Mouse (Mus musculus) neural tube, embryonic 10.5 days (tissue): Measurements from ENCODE around the gene Ppp6r2.

Experiments
- DNase-seq: peaks from one replicate; pipeline ENCODE4 v3.0.0-alpha.2; 2017; ENCODE audit warnings: low spot score; ENCODE audit errors: extremely low spot score

The Ppp6r2 gene

GRCm38 (mm10) chr15:89249063-89249462 lies 37.7 kb downstream of the Ppp6r2 start:
- DNase-seq: no peak

GRCm38 (mm10) chr15:89255330-89255729 lies 44.0 kb downstream of the Ppp6r2 start:
- no peak for DNase-seq

- DNase-seq: no peak
Measured at GRCm38 (mm10) chr15:89258997-89259396, 47.6 kb downstream of the Ppp6r2 start.

- DNase-seq: no peak
Measured at GRCm38 (mm10) chr15:89264485-89264884, 53.1 kb downstream of the Ppp6r2 start.

GRCm38 (mm10) chr15:89275497-89275896 lies 64.1 kb downstream of the Ppp6r2 start:
- DNase-seq: no peak

- DNase-seq: no peak
Measured at GRCm38 (mm10) chr15:89277366-89277765, 66.0 kb downstream of the Ppp6r2 start.

GRCm38 (mm10) chr15:89282546-89282945 lies 71.2 kb downstream of the Ppp6r2 start:
- no peak for DNase-seq

GRCm38 (mm10) chr15:89284094-89284493 lies 72.7 kb downstream of the Ppp6r2 start:
- no peak for DNase-seq

GRCm38 (mm10) chr15:89285004-89285403 lies 73.7 kb downstream of the Ppp6r2 start:
- DNase-seq: no peak

GRCm38 (mm10) chr15:89285478-89285877 lies 74.1 kb downstream of the Ppp6r2 start:
- DNase-seq: no peak

GRCm38 (mm10) chr15:89286114-89286513 lies 74.8 kb downstream of the Ppp6r2 start:
- no peak for DNase-seq

GRCm38 (mm10) chr15:89286582-89286981 lies 75.2 kb downstream of the Ppp6r2 start:
- DNase-seq: no peak

GRCm38 (mm10) chr15:89288227-89288767 lies 76.9 kb downstream of the Ppp6r2 start:
- DNase-seq: no peak

- DNase-seq: no peak
Measured at GRCm38 (mm10) chr15:89289455-89289854, 78.1 kb downstream of the Ppp6r2 start.

- no peak for DNase-seq
Measured at GRCm38 (mm10) chr15:89291521-89291920, 80.2 kb downstream of the Ppp6r2 start.

GRCm38 (mm10) chr15:89292795-89293194 lies 81.4 kb downstream of the Ppp6r2 start:
- DNase-seq: no peak

- no peak for DNase-seq
Measured at GRCm38 (mm10) chr15:89293778-89294177, 82.4 kb downstream of the Ppp6r2 start.

- DNase-seq: no peak
Measured at GRCm38 (mm10) chr15:89295580-89296165, 84.3 kb downstream of the Ppp6r2 start.

- no peak for DNase-seq
Measured at GRCm38 (mm10) chr15:89296465-89296864, 85.1 kb downstream of the Ppp6r2 start.

GRCm38 (mm10) chr15:89297695-89298094 lies 86.3 kb downstream of the Ppp6r2 start:
- no peak for DNase-seq

- no peak for DNase-seq
Measured at GRCm38 (mm10) chr15:89300180-89300579, 88.8 kb downstream of the Ppp6r2 start.

- DNase-seq: no peak
Measured at GRCm38 (mm10) chr15:89300600-89300999, 89.2 kb downstream of the Ppp6r2 start.

- no peak for DNase-seq
Measured at GRCm38 (mm10) chr15:89305966-89306365, 94.6 kb downstream of the Ppp6r2 start.
